Mouse (Mus musculus) embryonic fibroblast, embryonic 13.5 days (primary cell): ENCODE measurements around the gene Tas2r135.

Experiments
- CTCF ChIP-seq: IDR thresholded peaks from 2 replicates; pipeline ENCODE4 v1.5.1; 2011; ENCODE audit warnings: mild to moderate bottlenecking, control low read depth, low read length, moderate library complexity, borderline replicate concordance; ENCODE audit not compliant: insufficient read depth
- POLR2A ChIP-seq: IDR thresholded peaks from 2 replicates; pipeline ENCODE4 v1.6.1; 2011; ENCODE audit warnings: low read depth, mild to moderate bottlenecking, control low read depth, low read length, moderate library complexity

DNA sequence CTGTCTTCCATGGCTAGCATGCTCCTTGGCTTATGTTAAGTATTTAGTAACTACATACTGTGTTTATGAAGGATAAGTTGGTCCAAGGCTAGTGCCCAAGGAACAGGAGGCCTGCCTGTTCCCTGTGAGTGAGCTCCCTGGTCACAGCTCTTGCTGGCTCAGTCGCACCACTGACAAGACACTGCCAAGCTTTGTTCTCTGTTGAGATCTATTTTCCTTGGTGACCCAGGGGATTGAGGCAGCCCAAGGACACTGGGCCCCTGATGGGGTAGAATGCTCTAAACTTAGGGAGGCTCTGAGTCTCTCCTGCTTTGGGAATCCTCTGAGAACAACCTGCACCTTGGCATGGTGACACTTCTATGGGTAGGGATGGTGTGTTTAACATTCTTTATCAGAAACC is 43.2 kb upstream of the Tas2r135 start:
- TF ChIP-seq CTCF (no peak), POLR2A (peak; percentile 44)
